Mouse (Mus musculus) megakaryocyte, embryonic 14.5 days (primary cell): ENCODE results near the gene Stx11. TPM values are rescaled to one million over a fixed set of nuclear protein-coding genes. Genes with fewer than 3 reads are reported as not detected.

Experiments
- H3K27me3 ChIP-seq: replicated peaks from 2 replicates; pipeline ENCODE3; 2012; ENCODE audit warnings: inconsistent platforms
- H3K36me3 ChIP-seq: replicated peaks from 2 replicates; pipeline ENCODE3; 2012; ENCODE audit warnings: low read length, inconsistent platforms, mixed read lengths
- H3K4me1 ChIP-seq: 2 replicates; pipeline ENCODE4 v1.6.1; 2012; ENCODE audit warnings: inconsistent platforms
- H3K4me3 ChIP-seq: replicated peaks from 2 replicates; pipeline ENCODE3; 2012; ENCODE audit warnings: moderate library complexity, mild to moderate bottlenecking, inconsistent platforms
- H3K9me3 ChIP-seq: 2 replicates; pipeline ENCODE4 v1.6.1; 2012; ENCODE audit warnings: inconsistent platforms
- FLI1 ChIP-seq: IDR thresholded peaks from 2 replicates; pipeline ENCODE4 v1.6.1; 2012; ENCODE audit warnings: low read length, inconsistent platforms, mixed read lengths
- GATA1 ChIP-seq: IDR thresholded peaks from 3 replicates; pipeline ENCODE4 v1.6.1; 2012; ENCODE audit warnings: mixed read lengths, low read length, inconsistent platforms, borderline replicate concordance
- polyA plus RNA-seq: library from polyadenylated mRNA; stranded (reverse); fragments of >175 nt; gene quantifications from 2 replicates; pipeline ENCODE4 v1.2.3, GENCODE M21; 2012; ENCODE audit warnings: low replicate concordance; ENCODE audit not compliant: insufficient read depth

Gene Stx11
- polyA plus RNA-seq, 1 experiment, result 81.5 TPM

- peaks cover 98% of the 10 kb centered on the region for H3K4me1 ChIP-seq
- no peaks in the 10 kb centered on the region for H3K27me3 ChIP-seq
- H3K9me3 ChIP-seq, result no peaks in the 10 kb centered on the region
- TF ChIP-seq FLI1 (no peak), GATA1 (no peak)
- no peaks in the 10 kb centered on the region for H3K36me3 ChIP-seq
- H3K4me3 ChIP-seq, result peak overlapping the region; percentile 53
Observed at GRCm38 (mm10) chr10:12986485-12986884, 22.4 kb upstream of the Stx11 start.

GRCm38 (mm10) chr10:12985028-12985427 lies 20.9 kb upstream of the Stx11 start:
- no peak for TF ChIP-seq GATA1
- no peak for TF ChIP-seq FLI1
- no peaks in the 10 kb centered on the region for H3K36me3 ChIP-seq
- H3K9me3 ChIP-seq, result no peaks in the 10 kb centered on the region
- H3K4me1 ChIP-seq, result peaks cover 92% of the 10 kb centered on the region
- H3K4me3 ChIP-seq, result no peak overlapping the region
- no peaks in the 10 kb centered on the region for H3K27me3 ChIP-seq

- Histone ChIP-seq H3K27me3 (no peaks in the 10 kb centered on the region), H3K36me3 (no peaks in the 10 kb centered on the region), H3K4me1 (peaks cover 86% of the 10 kb centered on the region), H3K4me3 (no peak overlapping the region), H3K9me3 (no peaks in the 10 kb centered on the region)
- TF ChIP-seq GATA1 (no peak), FLI1 (no peak)
Observed at GRCm38 (mm10) chr10:12983516-12983915, 19.4 kb upstream of the Stx11 start.

- TF ChIP-seq FLI1 (no peak), GATA1 (no peak)
- Histone ChIP-seq H3K9me3 (no peaks in the 10 kb centered on the region), H3K27me3 (no peaks in the 10 kb centered on the region), H3K36me3 (no peaks in the 10 kb centered on the region), H3K4me1 (peaks cover 83% of the 10 kb centered on the region), H3K4me3 (no peak overlapping the region)
Observed at GRCm38 (mm10) chr10:12981071-12981470, 17.0 kb upstream of the Stx11 start.

GRCm38 (mm10) chr10:12977787-12978212 lies 13.7 kb upstream of the Stx11 start:
- H3K4me3 ChIP-seq, result peak overlapping the region; percentile 85
- H3K27me3 ChIP-seq, result no peaks in the 10 kb centered on the region
- H3K9me3 ChIP-seq, result no peaks in the 10 kb centered on the region
- no peak for TF ChIP-seq GATA1
- no peak for TF ChIP-seq FLI1
- H3K4me1 ChIP-seq, result peaks cover 66% of the 10 kb centered on the region
- no peaks in the 10 kb centered on the region for H3K36me3 ChIP-seq

- Histone ChIP-seq H3K27me3 (no peaks in the 10 kb centered on the region), H3K36me3 (peaks cover 3% of the 10 kb centered on the region), H3K9me3 (peaks cover 3% of the 10 kb centered on the region), H3K4me3 (no peak overlapping the region), H3K4me1 (peaks cover 54% of the 10 kb centered on the region)
- TF ChIP-seq GATA1, result no peak
- no peak for TF ChIP-seq FLI1
Observed at GRCm38 (mm10) chr10:12976552-12976951, 12.5 kb upstream of the Stx11 start.

GRCm38 (mm10) chr10:12975957-12976356 lies 11.9 kb upstream of the Stx11 start:
- H3K9me3 ChIP-seq, result peaks cover 9% of the 10 kb centered on the region
- peaks cover 48% of the 10 kb centered on the region for H3K4me1 ChIP-seq
- no peak overlapping the region for H3K4me3 ChIP-seq
- TF ChIP-seq FLI1 (no peak), GATA1 (no peak)
- H3K36me3 ChIP-seq, result peaks cover 9% of the 10 kb centered on the region
- H3K27me3 ChIP-seq, result no peaks in the 10 kb centered on the region

GRCm38 (mm10) chr10:12975461-12975860 lies 11.4 kb upstream of the Stx11 start:
- Histone ChIP-seq H3K36me3 (peaks cover 10% of the 10 kb centered on the region), H3K4me1 (peaks cover 45% of the 10 kb centered on the region), H3K27me3 (no peaks in the 10 kb centered on the region), H3K4me3 (no peak overlapping the region), H3K9me3 (peaks cover 10% of the 10 kb centered on the region)
- TF ChIP-seq FLI1, result no peak
- TF ChIP-seq GATA1, result no peak

- TF ChIP-seq FLI1 (no peak), GATA1 (no peak)
- no peaks in the 10 kb centered on the region for H3K27me3 ChIP-seq
- no peak overlapping the region for H3K4me3 ChIP-seq
- peaks cover 10% of the 10 kb centered on the region for H3K36me3 ChIP-seq
- H3K4me1 ChIP-seq, result peaks cover 45% of the 10 kb centered on the region
- H3K9me3 ChIP-seq, result peaks cover 10% of the 10 kb centered on the region
Observed at GRCm38 (mm10) chr10:12974572-12974971, 10.5 kb upstream of the Stx11 start.

- no peak for TF ChIP-seq GATA1
- Histone ChIP-seq H3K36me3 (peaks cover 21% of the 10 kb centered on the region), H3K4me1 (peaks cover 53% of the 10 kb centered on the region)
Observed at GRCm38 (mm10) chr10:12965669-12966180, 1.6 kb upstream of the Stx11 start.

More at GRCm38 (mm10) chr10:12965669-12966180, 1.6 kb upstream of the Stx11 start:
- Histone ChIP-seq H3K27me3 (no peaks in the 10 kb centered on the region), H3K4me3 (no peak overlapping the region), H3K9me3 (no peaks in the 10 kb centered on the region)
